Mouse (Mus musculus) megakaryocyte, adult 5-6 weeks (primary cell): Measurements from ENCODE around the gene Zdhhc18. TPM values are rescaled to one million over a fixed set of nuclear protein-coding genes. Genes with fewer than 3 reads are reported as not detected.

Source experiments
- ATAC-seq: 2 replicates; pipeline ENCODE4 v1.8.0; 2016; ENCODE audit warnings: mild to moderate bottlenecking, inconsistent platforms; ENCODE audit not compliant: poor library complexity, severe bottlenecking
- total RNA-seq, 2 experiments: library from RNA; stranded (forward) in 1 of 2; stranded (reverse) in 1 of 2; fragments of 153-499, 151-499 nt in 1 of 2; fragments of 221-1000, 200-1000 nt in 1 of 2; gene quantifications; 2 replicates each; pipeline versions ENCODE4 v1.2.3 to v1.2.4; 2015 to 2017

Zdhhc18 gene
- total RNA-seq, 2 experiments from 2014 or later = 9.3 to 29.5 TPM

- 0 out of 2 replicates have a peak, but pooled peaks have one; percentile 24 for ATAC-seq
Measured at GRCm38 (mm10) chr4:133563123-133563571, 86.8 kb downstream of the Zdhhc18 start.

GRCm38 (mm10) chr4:133561622-133562021 lies 88.3 kb downstream of the Zdhhc18 start:
- no peak for ATAC-seq

GRCm38 (mm10) chr4:133559846-133560245 lies 90.1 kb downstream of the Zdhhc18 start:
- ATAC-seq = no peak

- ATAC-seq = no peak
Measured at GRCm38 (mm10) chr4:133557041-133557717, 92.8 kb downstream of the Zdhhc18 start.

Other genes starting within 250 kb of the Zdhhc18 start
- gene Tent5b, start 170.0 kb downstream of the Zdhhc18 start, total RNA-seq (2015) = not detected in 2 replicates
- not detected in 2 replicates for gene Tent5b, start 170.0 kb downstream of the Zdhhc18 start, total RNA-seq (2017)
- gene Trnp1, start 151.6 kb downstream of the Zdhhc18 start, total RNA-seq (2015) = not detected in 2 replicates
- gene Trnp1, start 151.6 kb downstream of the Zdhhc18 start, total RNA-seq (2017) = not detected in 2 replicates
- not detected in 2 replicates for gene Kdf1, start 131.2 kb downstream of the Zdhhc18 start, total RNA-seq (2015)
- not detected in 2 replicates for gene Kdf1, start 131.2 kb downstream of the Zdhhc18 start, total RNA-seq (2017)
- gene Nudc, start 104.2 kb downstream of the Zdhhc18 start, total RNA-seq (2015) = 76.9 and 82.3 TPM in 2 replicates
- gene Nudc, start 104.2 kb downstream of the Zdhhc18 start, total RNA-seq (2017) = 114 and 120 TPM in 2 replicates
- gene Nr0b2, start 96.8 kb downstream of the Zdhhc18 start, total RNA-seq (2015) = 0.23 and 1.5 TPM in 2 replicates
- gene Nr0b2, start 96.8 kb downstream of the Zdhhc18 start, total RNA-seq (2017) = 0.20 TPM in 1 of 2 replicates, not detected in the other
- 2.7 and 3.7 TPM in 2 replicates for gene Gpatch3, start 75.4 kb downstream of the Zdhhc18 start, total RNA-seq (2015)
- 32.6 and 40.2 TPM in 2 replicates for gene Gpatch3, start 75.4 kb downstream of the Zdhhc18 start, total RNA-seq (2017)
- 14.0 and 15.1 TPM in 2 replicates for gene Gpn2, start 65.8 kb downstream of the Zdhhc18 start, total RNA-seq (2015)
- 12.8 and 15.5 TPM in 2 replicates for gene Gpn2, start 65.8 kb downstream of the Zdhhc18 start, total RNA-seq (2017)
- gene Sfn, start 48.0 kb downstream of the Zdhhc18 start, total RNA-seq (2015) = 2.5 and 4.1 TPM in 2 replicates
- 1.2 and 4.0 TPM in 2 replicates for gene Sfn, start 48.0 kb downstream of the Zdhhc18 start, total RNA-seq (2017)
- 7.5 and 7.8 TPM in 2 replicates for gene Pigv, start 22.5 kb upstream of the Zdhhc18 start, total RNA-seq (2015)
- 7.2 and 7.9 TPM in 2 replicates for gene Pigv, start 22.5 kb upstream of the Zdhhc18 start, total RNA-seq (2017)
- gene Arid1a, start 106.6 kb upstream of the Zdhhc18 start, total RNA-seq (2015) = 95.9 and 112 TPM in 2 replicates
- gene Arid1a, start 106.6 kb upstream of the Zdhhc18 start, total RNA-seq (2017) = 29.7 and 40.6 TPM in 2 replicates
- 109 and 112 TPM in 2 replicates for gene Rps6ka1, start 237.6 kb upstream of the Zdhhc18 start, total RNA-seq (2015)
- 156 and 160 TPM in 2 replicates for gene Rps6ka1, start 237.6 kb upstream of the Zdhhc18 start, total RNA-seq (2017)